Mouse (Mus musculus): ENCODE measurements around the gene Fxn.
"Not testable (repeated sequence)": the region's sequence is repeated elsewhere in the genome, so short reads cannot be mapped to it uniquely, and the experiment has no call there.

The Fxn gene

GRCm38 (mm10) chr19:24258368-24258767, 22.0 kb downstream of the Fxn start:
- in situ Hi-C loops (cut with MboI; ENCODE audit: unreplicated experiment in 2 of 2), result no loop called here

DNA sequence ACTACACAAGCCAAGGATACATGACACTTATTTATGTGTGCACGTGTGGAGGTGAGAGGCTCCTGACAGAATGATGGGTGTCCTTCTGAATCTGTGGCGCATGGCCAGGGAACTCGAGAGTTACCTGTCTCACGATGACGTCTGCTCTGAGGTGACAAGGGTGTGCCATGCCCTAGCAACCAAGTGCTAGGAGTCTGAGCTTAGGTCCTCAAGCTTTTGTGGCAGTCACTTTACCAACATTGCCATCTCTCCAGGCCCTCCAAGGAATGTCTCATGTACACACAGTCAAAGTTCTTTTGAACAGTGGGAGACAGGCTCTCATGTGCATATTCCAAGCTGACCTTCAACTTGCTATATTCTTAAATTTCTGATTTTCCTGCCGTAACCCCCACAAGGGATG, 22.4 kb downstream of the Fxn start:
- in situ Hi-C loops (cut with MboI; ENCODE audit: unreplicated experiment in 2 of 2), result no loop called here

DNA sequence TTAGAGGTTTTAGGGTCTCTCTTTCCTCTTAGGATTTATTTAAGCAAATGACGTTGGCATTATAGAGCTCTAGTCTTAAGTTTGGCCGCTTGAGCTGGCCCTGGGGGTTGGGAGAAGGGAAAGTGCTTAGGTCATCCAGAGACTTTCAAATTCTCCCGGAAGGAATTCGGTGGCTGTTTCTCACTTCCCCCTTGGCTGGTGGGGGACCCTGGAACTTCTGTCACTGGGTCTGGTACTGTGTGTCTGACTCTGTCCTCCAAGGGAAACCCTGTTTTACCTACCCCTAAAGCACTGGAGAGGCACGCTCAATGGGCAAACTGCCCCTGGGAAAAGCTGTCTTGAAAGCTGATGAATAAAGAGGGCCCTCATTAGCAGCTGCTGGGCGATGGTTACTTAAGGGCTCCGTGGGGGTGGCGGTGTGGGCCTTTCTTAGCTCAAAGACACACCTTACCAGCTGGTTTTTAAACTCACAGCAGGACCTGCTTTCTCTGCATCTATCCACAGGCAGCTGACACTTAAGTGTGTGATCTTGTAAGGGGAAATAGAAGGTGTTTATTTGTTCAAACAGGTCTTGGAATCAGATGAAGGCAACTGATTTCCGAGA, 26.6 kb downstream of the Fxn start:
- in situ Hi-C loops (cut with MboI; ENCODE audit: unreplicated experiment in 2 of 2), result no loop called here

- in situ Hi-C loops (cut with MboI; ENCODE audit: unreplicated experiment in 2 of 2), result no loop called here
Observed at GRCm38 (mm10) chr19:24251869-24252268, 28.5 kb downstream of the Fxn start.

GRCm38 (mm10) chr19:24243340-24243739, 37.1 kb downstream of the Fxn start:
- in situ Hi-C loops (cut with MboI; ENCODE audit: unreplicated experiment in 2 of 2), result no loop called here

DNA sequence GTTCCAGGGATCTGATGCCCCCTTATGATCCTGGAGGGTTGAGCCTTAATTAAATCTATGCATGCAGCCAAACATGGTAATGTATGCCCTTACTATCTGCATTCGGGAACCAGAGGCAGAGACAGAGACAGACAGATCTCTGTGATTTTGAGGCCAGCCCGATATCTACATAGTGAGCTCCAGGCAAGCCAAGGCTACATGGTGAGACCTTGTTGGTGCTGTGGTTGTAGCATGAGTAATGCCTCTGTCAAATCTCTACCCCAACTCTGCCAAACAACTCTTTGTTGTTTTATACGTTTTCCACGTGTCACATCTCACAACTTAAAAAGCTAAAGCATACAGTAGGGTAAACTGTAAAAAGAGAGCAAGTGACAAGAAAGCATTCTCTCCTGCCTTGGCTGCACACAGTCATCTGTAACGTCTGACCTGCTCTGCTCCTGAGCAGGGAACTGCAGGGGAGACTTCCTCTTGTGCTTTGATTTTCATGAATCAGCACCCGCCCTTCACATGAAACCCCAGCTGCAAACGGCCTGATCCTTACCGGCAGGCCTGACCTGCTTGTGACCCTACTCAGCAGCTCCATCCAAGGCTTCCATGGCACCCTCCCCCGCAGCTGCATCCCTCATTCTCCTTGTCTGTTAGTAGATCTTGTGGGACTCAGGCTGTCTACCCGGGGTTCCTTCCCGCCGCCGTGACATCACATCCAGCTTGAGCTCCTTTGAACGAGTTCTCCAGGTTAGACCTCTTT, 38.4 kb downstream of the Fxn start:
- in situ Hi-C loops (cut with MboI; ENCODE audit: unreplicated experiment in 2 of 2), result no loop called here

DNA sequence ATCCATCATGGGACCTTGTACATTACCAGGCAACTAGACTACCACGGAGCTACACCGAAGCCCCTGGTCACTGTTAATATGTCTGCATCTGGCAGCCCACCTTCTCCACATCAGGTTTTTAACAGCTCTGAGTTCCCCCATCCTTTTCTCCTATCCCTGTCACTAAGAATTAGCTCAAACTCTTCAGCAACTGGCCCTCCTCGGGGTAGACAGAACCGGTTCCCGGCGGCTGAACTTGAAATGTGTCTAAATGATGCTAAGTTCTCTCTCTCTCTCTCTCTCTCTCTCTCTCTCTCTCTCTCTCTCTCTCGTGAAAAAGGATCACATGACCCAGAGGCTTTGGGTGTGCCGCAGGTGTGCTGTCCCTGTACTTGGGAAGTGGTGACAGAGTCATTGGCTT, 39.1 kb downstream of the Fxn start:
- in situ Hi-C loops (cut with MboI; ENCODE audit: unreplicated experiment in 2 of 2), result no loop called here

DNA sequence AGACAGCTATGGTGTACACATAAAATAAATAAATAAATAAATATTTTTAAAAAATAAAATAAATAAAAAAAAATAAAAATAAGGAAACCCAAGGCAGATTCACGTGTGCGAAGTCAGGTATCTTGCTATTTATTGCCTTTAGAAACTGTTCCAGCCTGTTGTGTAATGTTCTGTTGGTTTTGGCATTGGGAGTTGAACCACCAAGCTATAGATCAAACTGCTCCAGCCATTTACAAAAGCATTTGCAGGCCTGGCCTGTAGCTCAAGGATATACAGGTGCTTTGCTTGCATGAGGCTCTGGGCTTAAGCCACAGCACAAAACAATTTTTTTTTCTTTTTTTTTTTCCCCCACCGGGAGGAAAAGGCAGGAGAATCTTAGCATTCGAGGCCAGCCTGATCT, 42.4 kb downstream of the Fxn start:
- in situ Hi-C loops (cut with MboI; ENCODE audit: unreplicated experiment in 2 of 2), result no loop called here

GRCm38 (mm10) chr19:24232356-24232755, 48.0 kb downstream of the Fxn start:
- in situ Hi-C loops (cut with MboI; ENCODE audit: unreplicated experiment in 2 of 2), result not testable (repeated sequence)

GRCm38 (mm10) chr19:24225305-24225696, 55.1 kb downstream of the Fxn start:
- in situ Hi-C loops (cut with MboI; ENCODE audit: unreplicated experiment in 2 of 2), result no loop called here

- in situ Hi-C loops (cut with MboI; ENCODE audit: unreplicated experiment in 2 of 2), result loop anchor here in 1 of 2 experiments (5.0 kb wide), 1 partner anchor 72 kb away; no protein-coding TSS in a partner anchor
Observed at GRCm38 (mm10) chr19:24224500-24225304, 55.7 kb downstream of the Fxn start, which contains the start of gene Tjp2. Gene Tjp2 (minus strand): TSS chr19:24225030.

DNA sequence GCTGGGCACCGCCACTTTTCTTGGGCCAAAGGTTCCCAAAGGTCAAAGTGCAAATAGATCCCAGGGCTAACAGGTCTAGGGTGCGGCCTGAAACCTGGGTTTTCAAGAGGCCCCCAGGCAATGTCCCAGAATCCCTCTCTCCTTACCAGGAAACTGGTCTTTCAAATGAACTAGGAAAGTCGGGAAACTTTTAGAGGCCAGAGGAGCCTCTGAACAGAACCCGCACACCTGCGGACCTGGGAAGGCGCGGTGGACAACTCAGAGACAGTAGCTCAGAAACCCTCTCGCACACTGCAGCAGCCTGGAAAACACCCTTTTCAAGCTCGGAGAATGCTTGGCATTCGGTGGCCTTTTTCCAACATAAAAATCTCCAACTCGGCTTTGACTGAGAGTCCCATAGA, 56.6 kb downstream of the Fxn start:
- in situ Hi-C loops (cut with MboI; ENCODE audit: unreplicated experiment in 2 of 2), result loop anchor here in 1 of 2 experiments (5.0 kb wide), 1 partner anchor 72 kb away; no protein-coding TSS in a partner anchor

DNA sequence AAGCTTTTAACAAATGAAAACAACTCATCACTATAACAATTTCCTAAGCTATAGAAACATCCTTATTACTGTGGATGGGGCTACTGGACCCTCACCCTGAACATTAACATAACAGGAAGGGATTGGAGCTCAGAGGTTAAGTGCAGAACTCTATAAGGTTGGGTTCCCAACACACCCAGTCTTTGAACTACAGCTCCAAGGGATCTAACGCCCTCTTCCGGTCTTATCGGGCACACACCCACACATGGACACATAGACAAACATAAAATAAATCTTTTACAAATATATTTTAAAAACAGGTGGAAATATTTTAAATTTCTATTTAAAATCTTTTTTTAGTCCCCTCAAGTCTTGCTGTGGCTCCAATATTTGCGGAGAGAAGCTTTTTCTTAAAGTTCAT, 59.0 kb downstream of the Fxn start:
- in situ Hi-C loops (cut with MboI; ENCODE audit: unreplicated experiment in 2 of 2), result loop anchor here in 1 of 2 experiments (5.0 kb wide), 1 partner anchor 69 kb away; no protein-coding TSS in a partner anchor

DNA sequence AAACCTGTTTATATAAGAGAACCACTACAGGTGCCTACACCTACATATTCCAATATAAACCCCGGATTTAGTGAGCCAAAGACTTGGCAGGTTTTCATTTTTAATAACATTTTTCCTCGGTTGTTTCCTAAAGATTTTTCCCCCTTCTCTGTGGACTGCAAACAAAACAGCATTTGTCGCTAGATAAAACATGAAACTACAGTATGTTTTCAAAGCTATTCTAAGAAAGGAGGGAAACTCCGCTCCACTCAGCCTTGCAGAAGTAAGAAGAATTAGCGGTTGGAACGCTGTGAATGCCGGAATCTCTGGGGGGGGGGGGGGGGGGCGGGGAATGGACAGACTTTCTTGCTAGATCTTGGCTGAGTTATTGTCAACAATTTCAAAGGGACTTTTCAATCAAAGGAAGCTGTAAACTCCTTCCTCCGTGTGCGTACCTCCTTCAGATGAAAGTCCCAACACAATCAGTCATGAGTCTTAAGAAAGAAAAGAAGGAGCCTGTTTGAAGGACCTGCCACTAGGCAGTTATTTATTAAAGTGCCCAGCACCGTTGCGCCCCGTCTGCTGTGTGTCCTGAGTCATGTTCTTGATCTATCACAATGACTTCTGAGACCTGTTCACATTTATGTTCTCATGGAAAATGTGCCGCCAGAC, 59.5 kb downstream of the Fxn start:
- in situ Hi-C loops (cut with MboI; ENCODE audit: unreplicated experiment in 2 of 2), result loop anchor here in 1 of 2 experiments (5.0 kb wide), 1 partner anchor 69 kb away; no protein-coding TSS in a partner anchor

GRCm38 (mm10) chr19:24219011-24219410, 61.4 kb downstream of the Fxn start:
- in situ Hi-C loops (cut with MboI; ENCODE audit: unreplicated experiment in 2 of 2), result loop anchor here in 1 of 2 experiments (5.0 kb wide), 1 partner anchor 67 kb away; no protein-coding TSS in a partner anchor

DNA sequence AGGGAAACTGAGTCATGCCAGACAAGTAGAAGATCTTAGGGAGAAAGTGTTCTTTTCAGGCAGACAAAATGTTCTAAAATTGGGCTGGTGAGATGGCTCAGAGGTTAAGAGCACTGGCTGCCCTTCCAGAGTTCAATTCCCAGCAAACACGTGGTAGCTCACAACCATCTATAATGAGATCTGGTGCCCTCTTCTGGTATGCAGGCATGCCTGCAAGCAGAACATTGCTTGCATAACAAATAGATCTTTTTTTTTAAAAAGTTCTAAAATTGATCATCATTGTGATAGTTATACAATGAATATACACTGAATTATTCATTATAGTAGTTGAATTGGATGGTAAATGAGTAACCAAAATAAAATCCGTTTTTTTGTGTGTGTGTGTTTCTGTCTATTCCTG, 62.1 kb downstream of the Fxn start:
- in situ Hi-C loops (cut with MboI; ENCODE audit: unreplicated experiment in 2 of 2), result loop anchor here in 1 of 2 experiments (5.0 kb wide), 1 partner anchor 66 kb away; no protein-coding TSS in a partner anchor

- in situ Hi-C loops (cut with MboI; ENCODE audit: unreplicated experiment in 2 of 2), result loop anchor here in 1 of 2 experiments (5.0 kb wide), 1 partner anchor 66 kb away; no protein-coding TSS in a partner anchor
Observed at GRCm38 (mm10) chr19:24217851-24218250, 62.6 kb downstream of the Fxn start.

GRCm38 (mm10) chr19:24216771-24217170, 63.6 kb downstream of the Fxn start:
- in situ Hi-C loops (cut with MboI; ENCODE audit: unreplicated experiment in 2 of 2), result loop anchor here in 1 of 2 experiments (5.0 kb wide), 1 partner anchor 64 kb away; no protein-coding TSS in a partner anchor

DNA sequence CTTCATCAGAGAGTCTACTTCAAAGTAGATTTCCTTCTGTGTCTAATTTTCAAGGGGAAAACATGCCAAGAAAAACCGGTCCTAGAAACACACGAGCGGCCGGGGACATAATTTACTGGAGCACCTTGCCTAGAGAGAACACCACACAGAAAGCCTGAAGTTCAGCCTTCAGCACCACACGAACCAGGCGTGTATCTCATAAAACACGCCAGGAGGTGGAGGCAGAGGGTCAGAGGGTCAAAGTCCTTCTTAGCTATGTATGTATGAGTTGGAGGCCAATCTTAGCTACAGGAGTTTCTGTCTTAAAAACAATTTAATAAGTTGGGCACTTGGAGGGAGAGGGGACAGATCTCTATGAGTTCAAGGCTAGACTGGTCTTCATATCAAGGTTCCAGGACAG, 65.5 kb downstream of the Fxn start:
- in situ Hi-C loops (cut with MboI; ENCODE audit: unreplicated experiment in 2 of 2), result loop anchor here in 1 of 2 experiments (5.0 kb wide), 1 partner anchor 63 kb away; no protein-coding TSS in a partner anchor

DNA sequence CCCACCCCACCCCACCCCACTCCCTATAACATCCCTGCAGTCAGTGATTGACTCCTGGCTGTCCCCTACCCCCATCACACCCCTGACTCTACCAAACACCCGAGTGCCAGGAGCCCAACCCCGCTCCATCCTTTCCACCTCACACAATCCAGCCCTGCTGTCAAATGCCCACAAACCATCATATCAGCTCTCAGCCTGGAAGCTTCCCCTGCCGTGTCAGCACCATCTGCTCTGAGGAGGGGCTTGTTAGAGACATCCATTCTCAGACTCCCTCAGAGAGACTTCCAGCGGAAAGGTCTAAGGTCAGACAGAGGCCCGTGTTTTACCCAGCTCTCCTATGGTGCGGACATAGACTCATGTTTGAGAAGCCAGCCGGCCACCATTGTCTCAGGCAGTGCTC, 67.1 kb downstream of the Fxn start:
- in situ Hi-C loops (cut with MboI; ENCODE audit: unreplicated experiment in 2 of 2), result no loop called here
